Mouse (Mus musculus) ovary, adult 18-20 months (tissue): Measurements from ENCODE around the gene Tns2.
A peak's percentile ranks its signal among the peaks of the same experiment; 100 is the strongest.

ENCODE experiments used
- DNase-seq: peaks from one replicate; pipeline ENCODE4 v3.0.0; 2022; ENCODE audit warnings: low spot score, mixed read lengths

The Tns2 gene

GRCm38 (mm10) chr15:102110271-102110670, 10.1 kb downstream of the Tns2 start:
- no peak for DNase-seq

- DNase-seq = no peak
These were observed 10.7 kb downstream of the Tns2 start for GRCm38 (mm10) chr15:102110701-102111494.

- no peak for DNase-seq
These were observed 11.2 kb downstream of the Tns2 start for GRCm38 (mm10) chr15:102111495-102111829.

DNA sequence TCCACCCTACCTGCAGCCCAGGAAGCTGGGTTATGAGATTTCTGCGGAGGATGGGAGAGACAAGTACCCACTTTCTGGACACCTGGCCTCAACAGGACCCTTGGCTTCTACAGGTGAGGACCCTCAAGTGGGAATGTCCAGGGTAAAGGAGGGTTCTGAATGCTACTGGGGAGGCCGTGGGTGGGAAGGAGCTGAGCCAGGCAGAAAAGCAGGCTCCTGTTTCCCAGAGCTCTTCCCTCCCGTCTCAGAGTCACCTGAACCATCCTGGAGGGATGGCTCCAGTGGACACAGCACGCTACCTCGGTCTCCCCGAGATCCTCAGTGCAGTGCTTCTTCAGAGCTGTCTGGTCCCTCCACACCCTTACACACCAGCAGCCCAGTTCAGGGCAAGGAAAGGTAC, 12.0 kb downstream of the Tns2 start:
- DNase-seq = no peak

DNA sequence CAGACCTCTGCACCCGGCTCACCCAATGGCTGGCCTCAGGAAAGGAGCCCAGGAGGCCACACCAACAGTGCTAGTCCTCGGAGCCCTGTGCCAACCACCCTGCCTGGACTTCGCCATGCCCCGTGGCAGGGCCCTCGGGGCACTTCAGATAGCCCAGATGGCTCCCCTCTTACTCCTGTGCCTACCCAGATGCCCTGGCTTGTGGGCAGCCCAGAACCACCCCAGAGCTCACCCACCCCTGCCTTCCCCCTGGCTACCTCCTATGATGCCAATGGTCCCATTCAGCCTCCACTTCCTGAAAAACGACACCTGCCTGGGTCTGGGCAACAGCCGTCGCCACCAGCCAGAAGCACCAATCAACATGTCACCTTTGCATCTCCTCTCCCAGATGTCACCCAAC, 12.6 kb downstream of the Tns2 start:
- DNase-seq = no peak

GRCm38 (mm10) chr15:102113674-102114073, 13.5 kb downstream of the Tns2 start:
- no peak for DNase-seq

GRCm38 (mm10) chr15:102114651-102115260, 14.5 kb downstream of the Tns2 start:
- no peak for DNase-seq

DNA sequence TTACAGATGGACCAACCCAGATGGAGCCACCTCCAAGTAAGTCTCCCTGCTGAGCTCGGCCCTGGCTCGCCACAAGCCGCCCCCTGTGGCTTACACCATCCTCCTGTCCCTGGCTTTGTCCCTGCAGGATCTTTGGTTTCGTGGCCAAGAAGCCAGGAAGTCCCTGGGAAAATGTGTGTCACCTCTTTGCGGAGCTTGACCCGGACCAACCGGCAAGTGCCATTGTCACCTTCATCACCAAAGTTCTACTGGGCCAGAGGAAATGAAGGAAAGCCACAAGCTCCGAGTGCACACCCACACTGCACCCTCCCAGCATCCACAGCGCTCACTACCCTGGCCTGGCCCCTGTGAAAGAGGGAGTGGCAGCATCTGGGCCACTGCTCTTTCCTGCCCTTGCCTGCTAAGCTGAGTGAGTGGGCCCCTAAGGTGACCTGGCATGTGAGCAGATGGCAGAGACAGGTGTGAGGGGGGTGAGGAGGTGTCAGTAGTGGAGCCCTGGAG, 15.6 kb downstream of the Tns2 start:
- DNase-seq = no peak

DNA sequence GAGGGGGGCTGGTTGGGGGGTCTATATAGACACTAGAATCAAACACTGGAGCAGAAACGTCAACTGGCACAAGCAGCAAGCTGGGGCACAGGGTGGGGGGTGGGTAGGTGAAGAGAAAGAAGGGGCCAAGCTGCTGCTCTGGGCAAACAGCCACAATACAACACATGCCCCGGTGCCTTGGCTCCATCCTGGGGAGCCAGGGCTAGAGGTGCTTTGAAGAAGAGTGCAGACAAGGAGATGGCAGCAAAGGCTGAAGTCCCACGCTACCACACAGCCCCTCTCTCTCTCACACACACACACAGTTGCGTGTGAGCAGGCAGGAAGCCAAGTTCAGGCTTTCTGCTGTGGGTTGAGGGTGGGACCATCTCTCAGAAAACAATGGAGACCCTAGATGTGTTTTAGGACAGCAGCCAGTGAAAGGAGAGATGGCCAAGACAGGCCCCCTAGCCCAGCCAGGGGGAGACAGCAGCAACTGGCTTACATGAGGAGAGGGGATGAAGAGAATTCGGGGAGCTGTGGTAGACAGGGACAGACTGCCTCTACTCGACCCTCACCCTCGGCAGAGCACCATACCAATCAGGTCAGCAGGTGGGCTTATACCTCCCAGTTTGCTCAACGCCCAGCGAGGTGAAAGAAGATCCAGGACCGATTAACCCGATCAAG, 16.7 kb downstream of the Tns2 start:
- no peak for DNase-seq

DNA sequence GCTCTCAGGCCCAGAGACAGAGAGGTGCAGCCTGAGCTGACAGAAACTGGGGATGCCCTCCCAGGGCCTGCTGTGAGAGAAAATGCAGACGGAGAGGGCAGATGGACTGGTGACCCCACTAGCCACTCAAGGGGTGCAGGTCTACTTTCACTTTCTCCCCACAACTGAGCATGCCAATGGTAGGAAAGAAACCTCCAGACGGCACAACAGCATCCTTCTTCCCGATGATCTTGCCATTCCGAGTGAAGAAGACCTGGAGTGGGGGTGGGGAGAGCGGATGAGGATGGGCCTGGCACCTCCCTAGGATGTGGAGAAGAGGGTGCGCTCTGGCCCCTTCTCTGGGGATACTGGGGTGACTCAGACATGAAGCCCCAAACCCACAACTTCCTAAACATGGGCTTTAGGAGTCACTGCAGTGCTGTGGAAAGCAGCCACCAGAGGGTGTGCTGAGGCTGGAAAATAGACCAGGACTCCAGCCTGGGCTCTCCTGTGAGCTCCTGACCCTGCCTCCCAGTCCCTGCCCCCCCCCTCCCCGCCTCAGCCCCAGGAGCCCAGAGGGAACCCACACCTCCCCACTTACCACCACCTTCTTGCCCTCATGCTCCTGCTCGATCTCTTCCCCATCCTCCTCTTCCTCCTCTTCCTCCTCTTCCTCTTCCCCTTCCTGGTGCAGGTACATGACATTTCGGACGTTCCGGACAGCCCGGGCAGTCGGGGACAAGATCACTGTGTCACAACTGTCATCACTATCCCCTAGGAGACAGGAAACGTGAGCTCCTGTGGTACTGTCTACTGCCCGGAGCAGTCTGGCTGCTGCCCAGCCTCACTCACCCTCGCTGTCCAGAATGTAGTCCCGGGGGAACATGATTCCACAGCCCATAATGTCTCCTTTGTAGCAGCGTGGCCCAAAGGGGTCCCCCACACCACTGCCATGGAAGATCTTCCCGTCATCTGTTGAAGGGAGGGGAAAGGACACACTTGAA, 17.5 kb downstream of the Tns2 start:
- DNase-seq = no peak

- DNase-seq = no peak
These were observed 18.4 kb downstream of the Tns2 start for GRCm38 (mm10) chr15:102118591-102118990.

- no peak for DNase-seq
These were observed 19.1 kb downstream of the Tns2 start for GRCm38 (mm10) chr15:102119121-102119830.

- DNase-seq = no peak
These were observed 19.6 kb downstream of the Tns2 start for GRCm38 (mm10) chr15:102119831-102120170.

GRCm38 (mm10) chr15:102120530-102120929, 20.3 kb downstream of the Tns2 start:
- DNase-seq = no peak

DNA sequence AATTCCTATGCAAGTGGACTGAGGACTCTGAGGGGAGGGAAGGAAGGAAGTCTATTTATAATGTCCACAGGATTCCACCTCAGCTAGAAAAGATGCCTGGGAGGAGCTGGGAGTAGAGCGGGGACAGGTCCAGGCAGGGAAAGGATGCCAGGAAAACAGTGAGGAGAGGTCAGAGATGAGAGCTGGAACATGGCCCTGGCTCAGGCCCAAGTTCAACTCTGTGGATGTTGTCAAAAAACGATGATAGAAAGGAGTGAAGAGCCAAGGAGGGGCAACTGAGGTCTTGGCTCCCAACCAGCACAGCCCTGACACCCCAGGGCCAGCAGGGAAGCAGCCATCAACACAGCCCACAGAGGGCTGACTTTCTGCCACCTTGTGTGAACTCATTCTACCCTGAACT, 26.1 kb downstream of the Tns2 start:
- no peak for DNase-seq

- DNase-seq = no peak
These were observed 33.1 kb downstream of the Tns2 start for GRCm38 (mm10) chr15:102133314-102133713.

- DNase-seq = no peak
These were observed 34.5 kb downstream of the Tns2 start for GRCm38 (mm10) chr15:102134709-102135108.

DNA sequence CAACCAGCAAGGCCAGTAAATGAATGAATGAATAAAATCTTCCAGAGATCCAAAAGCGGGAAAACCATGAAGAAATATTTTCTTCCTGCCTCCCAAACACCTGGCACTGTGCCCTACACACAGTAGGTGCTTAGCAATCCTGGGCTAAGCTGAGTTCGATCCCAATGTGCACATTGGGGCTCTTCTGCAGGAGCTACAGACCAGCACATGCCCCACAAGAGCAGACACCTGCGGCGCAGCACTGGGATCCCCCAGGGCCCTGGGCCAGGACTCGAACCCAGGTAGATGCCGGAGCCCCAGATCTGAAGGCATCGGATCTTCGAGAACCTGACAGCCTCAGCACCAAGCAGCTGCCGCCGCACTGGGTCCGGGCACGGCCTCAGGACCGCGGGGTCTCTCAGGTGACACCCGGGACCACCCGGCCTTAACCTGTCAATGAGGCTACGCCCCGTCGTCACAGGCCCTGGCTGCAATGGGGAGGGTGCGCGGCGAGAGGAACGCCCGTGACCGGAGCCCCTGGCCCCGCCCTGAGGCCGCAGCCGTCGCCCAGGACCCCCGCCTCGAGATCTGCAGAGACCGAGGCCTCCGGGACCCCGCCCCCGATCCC, 35.4 kb downstream of the Tns2 start:
- no peak for DNase-seq

- peak; percentile 95 for DNase-seq
These were observed 36.0 kb downstream of the Tns2 start, which contains the start of gene Spryd3 for GRCm38 (mm10) chr15:102136129-102136758. Spryd3 (minus strand) TSS chr15:102136234.

DNA sequence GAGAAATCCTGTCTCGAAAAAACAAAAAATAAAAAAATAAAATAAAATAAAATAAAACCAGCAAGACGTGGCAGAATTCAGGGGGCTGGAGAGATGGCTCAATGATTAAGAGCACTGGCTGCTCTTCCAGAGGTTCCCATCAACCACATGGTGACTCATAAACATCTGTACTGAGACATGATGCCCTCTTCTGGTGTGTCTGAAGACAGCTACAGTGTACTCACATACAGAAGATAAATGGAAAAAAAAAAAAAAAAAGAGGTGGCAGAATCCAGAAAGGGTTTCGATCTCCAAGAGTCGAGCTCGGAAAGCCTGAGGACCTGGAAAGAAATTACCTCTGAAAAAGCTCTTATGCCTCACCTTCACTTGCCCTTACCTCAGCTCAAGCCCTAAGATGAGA, 40.9 kb downstream of the Tns2 start:
- DNase-seq = no peak
